Mouse (Mus musculus) cerebellum, adult (tissue): Measurements from ENCODE around the gene Dusp7.

Source experiments
- ATAC-seq: cut with Nextera tagmentation; 2 replicates; pipeline ENCODE4 v1.9.2; 2017; ENCODE audit warnings: mild to moderate bottlenecking, moderate library complexity, mixed read lengths; ENCODE audit not compliant: insufficient number of reproducible peaks, low FRiP score, low TSS enrichment

Dusp7 gene

DNA sequence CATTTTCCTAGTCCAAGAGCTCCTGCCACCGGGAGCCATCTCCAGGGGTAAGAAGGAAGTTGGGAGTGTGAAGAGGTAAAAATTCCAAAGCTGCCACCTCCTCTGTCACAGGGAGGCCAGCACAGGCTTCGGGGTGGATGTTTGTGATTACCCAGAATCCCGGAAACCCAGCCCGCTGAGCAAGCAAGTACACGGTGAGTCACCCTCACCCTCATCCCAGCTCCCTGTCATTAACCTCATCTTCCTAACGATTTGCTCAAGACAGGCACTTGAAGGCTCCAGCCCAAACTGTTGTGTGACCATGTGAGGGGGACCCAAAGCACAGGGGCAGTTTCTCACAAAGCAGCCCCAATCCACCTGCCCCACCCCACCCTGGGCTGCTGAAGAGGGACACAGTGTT is 14.7 kb upstream of the Dusp7 start:
- no peak for ATAC-seq

DNA sequence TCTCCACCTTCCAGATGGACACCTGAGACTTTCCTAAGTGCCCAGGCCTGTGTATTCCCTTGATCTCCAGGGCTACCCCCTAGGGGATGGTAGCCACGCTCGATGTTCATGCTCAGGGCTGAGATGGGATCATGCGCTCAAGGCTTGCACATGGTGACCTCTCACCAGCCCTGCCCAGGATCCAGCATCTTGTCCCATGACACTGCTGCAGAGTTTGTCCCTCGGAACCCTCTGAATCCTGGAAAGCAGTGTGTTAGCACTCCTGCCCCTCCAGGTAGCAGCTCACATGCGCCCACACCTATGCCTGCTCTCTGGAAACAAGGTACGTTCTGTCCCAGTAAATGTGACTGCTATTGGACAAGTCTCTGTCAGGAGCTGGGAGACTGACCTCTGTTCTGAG is 13.6 kb upstream of the Dusp7 start:
- ATAC-seq = no peak

DNA sequence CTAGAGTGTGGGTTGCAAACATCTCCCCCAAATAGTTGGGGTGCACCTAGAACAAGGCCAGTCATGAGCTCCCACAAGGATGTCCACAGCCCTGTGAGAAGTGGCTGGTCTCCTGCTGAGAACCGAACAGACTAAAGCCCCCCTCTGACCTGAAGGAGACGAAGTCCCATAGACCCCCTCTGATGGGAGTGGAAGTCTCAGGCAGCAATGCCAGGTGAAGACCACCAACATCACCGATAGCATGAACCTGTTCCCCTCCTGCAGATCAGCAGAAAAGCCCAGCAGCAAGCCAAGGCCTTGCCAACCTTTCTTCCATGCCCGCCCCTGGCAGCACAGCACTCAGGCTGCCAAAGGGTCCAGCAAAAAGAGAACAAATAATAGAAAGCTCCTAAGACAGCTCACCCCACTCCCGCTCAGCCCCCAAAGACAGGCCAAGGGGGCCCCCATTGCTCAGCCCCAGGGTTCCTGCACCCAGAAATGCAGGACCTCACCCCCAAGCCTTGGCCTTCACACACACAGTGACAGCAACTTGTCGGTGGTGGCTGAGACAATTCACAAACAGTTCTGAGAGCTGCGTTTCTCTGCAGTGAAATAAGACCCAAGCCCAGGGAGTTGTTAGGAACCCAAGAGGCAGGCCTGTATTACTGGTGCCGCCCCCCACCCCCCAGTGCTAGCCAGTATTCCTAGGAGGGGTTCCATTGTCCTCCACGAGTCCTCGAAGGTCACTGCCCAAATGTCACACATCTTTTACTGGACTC is 13.0 kb upstream of the Dusp7 start:
- no peak for ATAC-seq

DNA sequence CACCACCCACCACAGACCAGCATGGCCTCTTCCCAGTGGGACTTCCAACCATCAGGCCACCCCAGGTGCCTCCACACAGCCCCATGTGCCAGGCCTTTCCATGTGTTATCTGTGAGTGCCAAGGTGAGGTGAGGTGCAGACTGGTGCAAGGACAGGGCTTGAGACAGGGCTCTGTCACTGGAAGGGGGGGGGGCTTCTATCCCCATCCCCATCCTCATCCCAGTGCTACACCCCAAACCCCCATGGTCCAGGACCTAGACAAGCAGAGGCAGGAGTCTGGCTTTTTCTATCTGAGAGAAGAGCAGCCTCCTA is 12.5 kb upstream of the Dusp7 start:
- ATAC-seq = no peak

DNA sequence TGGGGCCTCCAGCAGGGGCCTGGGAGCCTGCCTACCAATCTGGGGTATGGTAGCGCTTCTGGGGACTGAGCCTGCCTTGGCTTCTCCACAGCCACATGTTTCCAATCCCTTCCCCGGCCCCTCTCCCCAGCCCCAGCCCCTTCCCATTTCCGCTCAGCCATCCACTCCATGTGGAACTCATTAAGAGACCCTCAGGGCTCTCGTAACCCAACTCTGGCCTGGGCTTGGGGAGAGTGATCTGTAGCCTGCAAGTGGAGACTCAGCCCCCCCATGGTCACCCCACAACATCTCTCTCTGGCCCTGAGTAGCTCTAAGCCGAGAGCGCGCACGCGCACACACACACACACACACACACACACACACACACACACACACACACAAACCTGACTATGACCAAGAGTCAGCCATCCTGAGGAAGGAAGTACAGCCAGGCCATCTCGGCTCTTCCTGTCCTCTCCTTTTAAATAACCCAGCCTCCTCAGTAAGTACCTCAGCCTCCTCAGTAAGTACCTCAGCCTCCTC is 12.0 kb upstream of the Dusp7 start:
- no peak for ATAC-seq

DNA sequence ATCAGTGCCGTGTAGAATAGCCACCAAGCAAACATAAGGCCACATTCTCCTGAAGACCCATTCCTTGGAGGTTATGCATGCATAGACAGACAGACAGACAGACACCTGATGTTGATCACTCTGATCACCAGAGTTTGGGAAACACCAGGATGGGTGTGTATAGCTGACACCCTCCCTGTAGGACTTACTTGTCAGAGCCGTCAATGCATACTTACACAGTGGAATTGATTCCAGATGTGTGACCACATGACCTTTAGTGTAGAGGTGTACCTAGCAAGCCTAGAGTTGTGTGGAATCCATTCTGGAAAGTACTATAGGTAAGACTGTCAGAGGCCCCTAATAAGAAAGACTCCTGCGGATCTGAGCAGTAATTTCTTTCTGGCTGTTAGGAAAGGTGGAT is 11.3 kb upstream of the Dusp7 start:
- ATAC-seq = no peak

DNA sequence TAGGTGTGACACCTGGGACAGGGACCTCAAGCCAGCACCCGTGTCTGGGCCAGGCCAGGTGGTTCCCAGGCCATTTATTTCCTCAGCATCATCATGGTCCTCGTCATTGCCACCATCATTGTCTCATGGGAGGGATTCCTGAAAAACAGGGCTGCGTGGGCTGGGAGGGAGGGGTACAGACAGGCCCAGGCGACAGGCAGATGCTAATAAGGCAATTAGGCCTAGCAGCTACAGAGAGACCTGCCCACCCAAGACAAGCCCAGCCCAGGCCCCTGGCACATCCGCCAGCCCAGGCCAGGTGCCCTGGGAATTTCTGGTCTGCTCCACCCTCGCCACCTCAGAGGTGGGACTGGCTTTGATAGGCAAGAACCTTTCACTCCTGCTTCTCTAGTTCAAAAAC is 9.1 kb upstream of the Dusp7 start:
- no peak for ATAC-seq

DNA sequence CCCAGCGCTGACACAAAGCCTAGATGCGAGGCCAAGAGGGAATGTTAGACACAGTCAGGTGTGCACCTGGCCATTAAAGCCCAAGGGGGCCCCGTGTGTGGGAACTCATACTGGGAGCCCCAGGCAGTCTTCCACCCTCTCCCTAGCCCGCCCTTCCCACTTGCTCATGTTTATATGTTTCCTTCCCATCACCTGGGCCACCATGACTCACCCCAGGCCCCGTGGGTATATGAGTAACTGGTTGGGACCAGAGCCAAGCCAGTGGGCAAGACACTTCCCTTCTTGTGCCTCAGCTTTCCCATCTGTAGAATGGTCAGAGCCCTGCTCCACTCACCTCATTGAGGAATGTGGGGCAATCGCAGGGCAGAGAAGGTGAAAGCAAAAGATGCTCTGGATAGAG is 7.3 kb upstream of the Dusp7 start:
- ATAC-seq = no peak

DNA sequence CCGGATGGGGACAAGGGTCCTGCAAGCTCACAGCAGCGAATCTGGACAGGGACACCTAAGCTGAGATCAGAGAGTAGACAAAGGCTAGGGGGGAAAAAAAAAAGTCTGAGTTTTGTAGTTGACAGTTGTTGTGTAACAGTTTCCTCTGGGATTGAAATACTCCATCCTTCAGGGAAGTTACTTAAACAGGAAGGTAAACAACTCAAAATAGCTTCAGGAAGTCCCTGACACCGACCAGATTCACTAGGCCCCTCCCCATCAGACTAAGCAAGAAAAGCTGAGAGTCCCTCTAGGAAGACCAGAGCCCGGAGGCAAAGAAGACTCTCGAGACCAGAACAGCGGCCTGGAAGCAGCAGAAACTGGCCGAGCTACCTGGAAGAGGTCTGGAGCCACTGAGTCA is 3.1 kb upstream of the Dusp7 start:
- ATAC-seq = no peak

DNA sequence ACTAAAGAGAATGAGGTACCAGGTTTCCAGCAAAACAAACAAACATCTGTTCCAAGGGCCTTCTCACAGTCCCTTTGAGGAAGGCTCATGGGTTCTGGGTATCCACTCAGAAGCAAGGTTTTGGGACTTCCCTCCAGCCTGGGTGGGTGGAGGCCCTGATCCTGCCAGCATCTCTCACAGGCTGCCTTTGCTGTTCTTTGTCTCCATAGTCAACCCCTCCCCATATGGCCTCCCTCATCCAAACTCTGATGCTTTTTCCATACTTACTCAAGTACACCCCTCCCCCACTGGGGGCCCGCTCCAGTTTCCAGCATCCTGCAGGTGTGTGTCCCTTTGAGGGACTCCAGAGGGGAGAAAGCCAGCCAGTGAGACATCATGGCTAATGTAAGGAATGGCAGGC is 2.2 kb upstream of the Dusp7 start:
- no peak for ATAC-seq

DNA sequence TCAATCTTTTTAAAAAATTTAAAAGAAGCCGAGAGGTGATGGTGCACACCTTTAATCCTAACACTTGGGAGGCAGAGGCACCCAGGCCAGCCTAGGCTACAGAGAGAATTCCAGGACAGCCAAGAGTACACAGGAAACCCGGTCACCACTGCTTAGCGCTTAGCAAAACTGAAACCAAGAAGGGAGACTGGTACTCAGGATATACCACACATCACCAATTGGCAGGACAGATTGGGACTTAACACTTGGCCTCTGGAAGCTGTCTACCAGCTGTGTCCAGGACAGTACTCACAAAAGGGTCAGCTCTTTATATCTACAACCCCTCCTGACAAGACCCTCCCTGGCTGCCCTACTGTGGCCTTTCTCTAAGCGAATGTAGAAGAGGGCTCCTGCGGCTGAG is 1.4 kb upstream of the Dusp7 start:
- ATAC-seq = no peak

DNA sequence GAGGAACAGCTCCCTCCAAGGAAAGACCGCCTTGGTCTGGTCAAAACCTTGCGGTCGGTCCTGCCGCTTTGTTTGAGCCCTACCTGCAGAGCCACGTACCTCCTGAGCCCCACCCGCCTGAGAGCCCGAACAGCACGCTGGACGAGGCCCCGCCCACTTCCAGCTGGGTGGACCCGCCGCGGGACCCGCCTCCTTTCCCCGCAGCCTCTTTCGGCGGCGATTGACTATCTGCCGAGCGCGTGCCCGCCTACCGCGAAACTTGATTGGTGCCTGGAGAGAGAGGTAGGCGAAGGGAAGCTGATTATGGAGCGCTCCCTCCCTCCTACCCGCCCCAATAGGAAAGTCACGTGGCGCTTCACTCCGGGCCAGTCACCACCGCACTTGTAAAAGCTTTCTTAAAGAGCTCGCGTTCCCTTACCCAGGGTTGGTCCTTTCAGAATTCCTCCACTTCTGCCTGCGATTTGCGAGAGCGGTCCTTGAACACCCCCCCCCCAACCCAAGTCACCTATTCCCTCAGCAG is 780 bp upstream of the Dusp7 start:
- ATAC-seq = peak; percentile 89

DNA sequence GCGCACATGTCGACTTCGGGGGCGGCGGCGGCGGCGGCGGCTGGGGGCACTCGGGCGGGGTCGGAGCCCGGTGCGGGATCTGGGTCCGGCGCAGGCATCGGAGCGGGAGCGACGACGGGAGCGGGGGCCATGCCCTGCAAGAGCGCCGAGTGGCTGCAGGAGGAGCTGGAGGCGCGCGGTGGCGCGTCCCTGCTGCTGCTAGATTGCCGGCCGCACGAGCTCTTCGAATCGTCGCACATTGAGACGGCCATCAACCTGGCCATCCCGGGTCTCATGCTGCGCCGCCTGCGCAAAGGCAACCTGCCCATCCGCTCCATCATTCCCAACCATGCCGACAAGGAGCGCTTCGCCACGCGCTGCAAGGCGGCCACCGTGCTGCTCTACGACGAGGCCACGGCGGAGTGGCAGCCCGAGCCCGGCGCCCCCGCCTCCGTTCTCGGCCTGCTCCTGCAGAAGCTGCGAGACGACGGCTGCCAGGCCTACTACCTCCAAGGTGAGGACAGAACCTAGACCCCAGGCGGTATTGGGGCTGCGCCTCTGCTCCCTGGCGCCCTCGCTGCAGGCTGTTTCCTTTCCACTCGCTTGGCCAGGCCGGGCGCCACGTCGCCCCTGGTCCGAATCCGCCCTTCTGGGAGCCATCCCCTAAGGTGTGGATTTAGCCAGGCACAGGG is 534 bp downstream of the Dusp7 start:
- ATAC-seq = peak; percentile 12; the same call in 1 of the 2 replicates

DNA sequence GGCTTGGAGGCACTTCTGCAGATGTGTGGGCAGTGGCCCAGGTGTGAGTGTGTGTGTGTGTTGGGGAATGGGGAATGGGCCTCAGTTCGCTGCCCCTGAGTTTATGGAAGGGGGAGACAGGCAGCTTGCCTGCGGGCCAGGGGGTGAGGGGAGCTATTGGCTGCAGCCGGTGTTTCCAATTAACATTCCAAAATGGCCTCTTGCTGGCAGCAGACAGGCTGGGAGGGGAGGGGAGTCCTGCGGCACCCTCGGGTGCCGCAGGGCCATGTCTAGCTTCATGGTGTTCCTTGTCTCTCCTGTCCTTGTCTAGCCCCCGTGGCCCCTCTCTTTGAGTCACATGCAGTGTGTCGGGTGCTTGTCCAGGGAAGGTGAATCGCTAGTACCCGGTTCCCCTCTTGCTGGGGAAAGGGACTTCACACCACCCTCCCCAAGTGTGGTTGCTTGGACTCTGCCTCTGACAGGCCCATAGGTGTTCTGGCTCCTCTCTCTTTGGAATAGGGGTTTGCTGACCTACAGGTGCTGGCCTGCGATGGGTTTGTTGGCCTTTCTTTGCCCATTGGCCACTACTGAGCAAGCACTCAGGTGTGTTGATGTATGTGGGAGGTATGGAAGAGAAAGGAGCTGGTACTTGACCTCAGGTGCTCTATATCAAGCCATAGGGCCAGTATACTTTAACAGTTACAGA is 1.5 kb downstream of the Dusp7 start:
- no peak for ATAC-seq

DNA sequence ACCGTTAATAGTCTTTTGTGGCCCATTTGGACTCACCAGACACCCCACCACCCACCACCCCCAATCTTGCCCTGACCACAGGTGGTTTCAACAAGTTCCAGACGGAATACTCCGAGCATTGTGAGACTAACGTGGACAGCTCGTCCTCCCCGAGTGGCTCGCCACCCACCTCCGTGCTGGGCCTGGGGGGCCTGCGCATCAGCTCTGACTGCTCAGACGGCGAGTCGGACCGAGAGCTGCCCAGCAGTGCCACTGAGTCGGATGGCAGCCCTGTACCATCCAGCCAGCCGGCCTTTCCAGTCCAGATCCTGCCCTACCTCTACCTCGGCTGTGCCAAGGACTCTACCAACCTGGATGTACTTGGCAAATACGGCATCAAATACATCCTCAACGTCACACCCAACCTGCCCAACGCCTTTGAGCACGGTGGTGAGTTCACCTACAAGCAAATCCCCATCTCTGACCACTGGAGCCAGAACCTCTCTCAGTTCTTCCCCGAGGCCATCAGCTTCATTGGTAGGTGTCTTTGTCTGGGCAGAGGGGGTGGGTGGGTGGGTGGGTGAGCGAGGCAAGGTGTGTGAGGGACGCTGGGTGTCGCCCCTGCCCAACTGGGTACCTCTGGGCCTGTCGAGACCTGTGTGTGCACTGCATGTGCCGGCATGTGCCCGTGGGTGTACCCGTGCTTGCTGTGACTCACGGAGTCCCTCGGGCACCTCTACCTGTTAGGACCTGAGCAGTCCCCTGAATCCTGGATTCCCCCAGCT is 2.4 kb downstream of the Dusp7 start:
- no peak for ATAC-seq

DNA sequence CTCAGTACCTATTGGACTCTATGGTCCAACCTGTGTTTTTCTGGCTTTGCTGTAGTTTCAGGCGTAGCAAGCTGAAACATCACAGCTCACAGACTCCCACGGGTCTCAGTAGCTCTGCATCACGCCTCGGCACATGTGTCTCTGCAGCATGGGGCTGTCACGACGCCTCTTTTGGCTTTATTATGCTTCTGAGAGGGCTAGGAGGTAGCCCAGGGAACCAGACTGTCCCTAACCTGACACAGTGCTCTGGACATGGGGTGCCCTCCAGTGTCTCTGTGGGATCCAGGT is 2.9 kb downstream of the Dusp7 start:
- no peak for ATAC-seq

DNA sequence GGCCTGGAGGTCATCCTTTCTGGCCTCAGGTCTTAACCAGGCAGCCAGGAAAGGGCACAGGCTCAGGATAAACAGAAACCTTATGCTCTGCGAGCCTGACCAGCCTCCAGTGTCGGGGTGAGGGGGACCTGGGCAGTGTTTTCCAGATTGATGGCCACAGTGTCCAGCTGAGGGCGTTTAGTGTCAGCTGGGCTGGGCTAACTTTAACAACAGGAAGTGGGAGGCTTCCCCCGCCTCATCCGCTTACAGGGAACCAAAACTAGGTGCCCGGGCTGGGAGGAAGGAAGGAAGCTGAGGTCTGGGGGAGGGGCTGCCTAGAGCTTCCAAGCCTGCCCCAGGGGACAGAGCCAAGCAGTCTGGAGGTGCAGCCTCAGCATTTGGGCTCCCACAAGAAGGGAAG is 3.3 kb downstream of the Dusp7 start:
- no peak for ATAC-seq

DNA sequence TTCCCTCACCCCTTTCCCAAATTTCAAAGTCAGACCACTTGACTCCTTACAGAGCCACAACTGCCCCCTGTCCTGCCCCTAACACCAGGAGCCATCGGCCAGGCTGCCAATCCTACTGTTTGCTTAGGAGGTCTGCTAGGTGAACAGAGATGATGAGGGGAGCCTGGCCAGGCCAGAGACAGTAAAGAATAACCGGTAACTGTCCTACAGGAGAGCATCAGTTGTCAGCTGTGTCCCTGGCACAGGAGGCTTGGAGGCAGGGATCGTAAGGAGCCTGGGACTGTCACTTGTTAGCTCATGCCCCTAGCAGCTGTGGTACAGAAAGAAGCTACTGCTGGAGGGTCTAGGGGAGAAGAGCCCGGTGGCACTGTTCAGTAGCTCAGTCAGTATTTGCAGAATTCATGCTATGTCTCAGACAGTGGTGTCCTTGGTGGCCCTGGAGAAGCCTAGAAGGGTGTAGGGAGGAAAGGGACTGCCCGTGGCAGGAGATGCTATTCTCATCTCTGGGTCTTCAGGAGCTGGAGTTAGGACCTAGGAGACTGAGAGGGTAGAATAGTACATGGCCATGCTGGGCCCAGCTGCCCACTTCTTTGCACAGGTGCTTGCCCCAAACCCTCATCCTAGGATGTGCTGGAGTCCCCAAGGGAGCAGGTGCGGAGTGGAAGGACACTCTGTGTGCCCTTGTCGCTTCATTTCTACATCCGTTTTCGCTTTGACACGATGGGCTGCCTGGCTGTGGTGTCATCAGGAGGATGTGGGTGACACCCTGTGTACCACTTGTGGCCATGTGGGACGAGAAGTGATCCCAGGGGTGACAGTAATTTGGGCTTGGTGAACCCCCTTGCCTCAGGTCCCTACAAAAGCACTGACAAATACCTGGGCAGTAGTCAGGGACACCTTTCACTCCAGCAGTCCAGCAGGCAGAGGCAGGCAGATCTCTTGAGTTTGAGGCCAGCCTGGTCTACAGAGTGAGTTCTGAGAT is 4.3 kb downstream of the Dusp7 start:
- ATAC-seq = no peak

DNA sequence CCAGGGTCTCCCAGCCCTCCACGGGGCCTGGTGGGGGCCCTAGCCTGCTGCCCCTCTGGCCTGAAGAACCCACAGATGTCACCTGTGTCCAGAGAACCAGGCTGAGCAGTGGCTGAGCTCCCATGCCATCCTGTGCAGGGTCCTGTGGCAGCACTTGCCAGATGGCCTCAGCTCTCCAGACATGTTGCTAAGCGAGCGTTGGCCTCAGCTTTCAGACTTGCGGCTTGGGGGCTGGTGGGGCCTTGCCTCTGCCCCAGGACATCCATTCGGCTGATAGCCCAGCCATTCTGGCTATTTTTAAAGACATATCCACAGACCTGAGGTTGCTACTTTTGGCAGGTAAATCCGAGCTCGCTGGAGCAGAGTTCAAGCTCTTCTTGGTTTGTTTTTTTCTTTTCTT is 5.5 kb downstream of the Dusp7 start:
- ATAC-seq = no peak

DNA sequence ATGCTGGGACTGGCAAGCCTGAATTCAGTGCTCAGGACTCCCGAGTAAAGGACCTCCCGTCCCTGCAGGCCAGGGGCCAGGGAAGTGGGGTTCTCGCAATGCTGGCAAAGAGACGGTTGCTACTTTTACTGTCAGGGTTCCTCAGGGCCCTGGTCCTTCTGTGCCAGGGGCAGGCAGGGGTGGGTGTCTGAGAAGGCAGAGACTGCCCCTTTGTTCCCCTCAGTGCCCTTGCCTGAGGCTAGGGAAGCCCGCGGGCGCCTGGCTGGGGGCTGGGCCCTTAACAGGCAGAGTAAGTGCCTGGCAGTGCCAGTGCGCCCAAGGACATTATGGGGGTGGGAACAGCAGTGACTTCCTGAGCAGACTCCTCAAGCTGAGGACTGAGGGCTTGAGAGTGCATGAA is 8.8 kb downstream of the Dusp7 start:
- no peak for ATAC-seq
